Mouse (Mus musculus): ENCODE measurements around the gene Tmem82. TPM values are rescaled to one million over a fixed set of nuclear protein-coding genes. Genes with fewer than 3 reads are reported as not detected.

The Tmem82 gene
- polyA plus RNA-seq, 1 experiment from 2014 or later, result 0.38 TPM

GRCm38 (mm10) chr4:141581051-141581450 is 37.4 kb downstream of the Tmem82 start:
- Histone ChIP-seq H3K36me3 (peaks cover 89% of the 10 kb centered on the region), H3K9ac (no peak overlapping the region), H3K27ac (no peak overlapping the region), H3K27me3 (no peaks in the 10 kb centered on the region), H3K4me1 (no peaks in the 10 kb centered on the region), H3K4me2 (replicated peaks) (no peak overlapping the region), H3K9me3 (no peaks in the 10 kb centered on the region), H3K4me3 (no peak overlapping the region)
- ATAC-seq (ENCODE audit: low FRiP score, low read depth), result no peak
- WGBS, result 96% methylated on average over 13 of the region's 13 CpGs

DNA sequence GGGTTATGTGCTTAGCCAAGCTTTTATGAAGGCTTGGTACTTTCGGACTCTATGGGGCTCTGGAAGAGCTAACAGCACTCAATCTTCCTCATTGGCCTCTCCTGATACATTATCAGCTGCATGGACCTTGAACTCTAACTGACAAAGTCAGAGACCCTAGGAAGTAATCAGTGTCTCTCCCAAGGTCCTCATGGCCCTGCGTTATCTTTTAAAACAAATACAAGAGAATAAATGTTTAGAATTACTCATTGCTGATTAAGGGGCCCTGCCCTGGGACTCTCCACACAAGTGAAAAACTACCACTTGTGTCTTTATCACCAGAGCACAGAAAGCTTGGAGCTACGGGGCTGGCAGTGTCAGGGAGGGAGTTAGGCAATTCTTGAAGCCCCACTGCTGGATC is 39.6 kb downstream of the Tmem82 start:
- Histone ChIP-seq H3K4me1 (peaks cover 6% of the 10 kb centered on the region; the same call in 1 of the 2 replicates), H3K36me3 (peaks cover 76% of the 10 kb centered on the region), H3K4me3 (no peak overlapping the region), H3K4me2 (replicated peaks) (no peak overlapping the region), H3K9ac (no peak overlapping the region), H3K27me3 (no peaks in the 10 kb centered on the region), H3K27ac (no peak overlapping the region), H3K9me3 (no peaks in the 10 kb centered on the region)
- WGBS, result 75% methylated on average over 3 of the region's 3 CpGs
- no peak for ATAC-seq (ENCODE audit: low FRiP score, low read depth)

- H3K36me3 ChIP-seq, result peaks cover 56% of the 10 kb centered on the region
- 93% methylated on average over 7 of the region's 7 CpGs for WGBS
- no peaks in the 10 kb centered on the region for H3K9me3 ChIP-seq
- no peak overlapping the region for H3K4me2 ChIP-seq (replicated peaks)
- H3K4me1 ChIP-seq, result peaks cover 18% of the 10 kb centered on the region
- H3K9ac ChIP-seq, result no peak overlapping the region
- H3K27ac ChIP-seq, result no peak overlapping the region
- no peak overlapping the region for H3K4me3 ChIP-seq
- ATAC-seq (ENCODE audit: low FRiP score, low read depth), result no peak
- no peaks in the 10 kb centered on the region for H3K27me3 ChIP-seq
Measured at GRCm38 (mm10) chr4:141576877-141577276, 41.6 kb downstream of the Tmem82 start.

DNA sequence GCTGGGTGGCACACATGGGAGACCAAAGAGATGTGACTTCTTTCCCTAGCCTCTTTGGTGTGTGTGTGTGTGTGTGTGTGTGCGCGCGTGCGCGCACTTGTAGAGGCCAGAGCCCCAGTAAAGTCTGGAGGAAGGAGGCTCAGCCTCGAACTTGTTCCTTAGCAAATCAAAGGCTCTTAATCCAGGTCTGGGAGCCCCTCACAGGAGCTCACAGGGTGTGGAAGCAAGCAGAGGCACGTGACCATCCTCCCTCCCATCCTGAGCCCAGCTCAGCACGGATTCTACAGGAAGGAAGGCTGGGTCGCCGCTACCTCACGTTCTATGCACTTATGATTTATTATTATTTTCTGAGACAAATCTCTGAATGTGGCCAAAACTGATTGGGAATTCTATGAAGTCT is 42.0 kb downstream of the Tmem82 start:
- Histone ChIP-seq H3K9me3 (no peaks in the 10 kb centered on the region), H3K4me2 (replicated peaks) (no peak overlapping the region), H3K9ac (no peak overlapping the region), H3K27me3 (no peaks in the 10 kb centered on the region), H3K27ac (no peak overlapping the region), H3K4me3 (no peak overlapping the region), H3K36me3 (peaks cover 53% of the 10 kb centered on the region), H3K4me1 (peaks cover 18% of the 10 kb centered on the region)
- no peak for ATAC-seq (ENCODE audit: low FRiP score, low read depth)
- WGBS, result 88% methylated on average over 11 of the region's 11 CpGs

DNA sequence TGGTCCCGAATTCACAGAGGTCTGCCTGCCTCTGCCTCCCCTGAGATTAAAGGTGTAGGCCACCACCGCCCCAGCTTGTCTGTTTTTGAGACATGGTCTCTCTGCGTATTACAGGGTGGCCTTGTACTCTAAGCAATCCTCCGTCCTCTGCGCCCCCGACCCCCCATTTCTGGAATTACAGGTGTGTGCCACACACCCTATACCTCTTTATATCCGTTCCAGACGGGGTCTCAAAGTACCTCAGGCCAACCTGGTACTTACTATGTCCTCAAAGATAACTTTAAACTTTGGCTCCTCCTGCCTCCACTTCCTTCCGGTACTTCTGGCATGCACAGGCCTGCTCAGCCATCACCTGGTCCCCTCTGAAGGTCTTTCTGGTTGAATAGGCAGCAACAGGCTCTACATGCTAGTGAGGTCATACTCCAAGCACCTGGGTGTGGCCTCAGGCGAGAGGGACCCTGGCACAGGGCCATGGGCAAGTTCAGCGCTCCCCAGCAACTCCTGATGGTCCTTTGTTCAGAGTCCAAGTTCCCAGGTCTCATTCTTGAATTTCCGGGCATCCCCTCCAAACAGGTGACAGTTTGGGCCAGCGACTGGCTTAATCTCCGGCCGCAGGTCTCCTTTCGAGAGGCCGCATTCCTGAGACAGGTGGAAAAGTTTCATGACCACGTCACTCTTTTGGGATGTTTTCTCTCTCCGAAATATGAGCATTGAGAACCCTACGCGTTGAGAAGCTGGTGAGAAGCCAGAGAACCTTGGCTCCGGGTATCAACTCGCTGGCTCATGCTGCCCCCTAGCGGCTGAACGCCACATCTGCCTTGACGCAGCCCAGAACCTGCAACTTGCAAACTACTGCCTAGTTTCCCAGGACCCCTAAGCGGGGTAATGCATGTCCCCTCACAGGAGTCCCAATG is 43.4 kb downstream of the Tmem82 start:
- ATAC-seq (ENCODE audit: low FRiP score, low read depth), result peak; percentile 71
- Histone ChIP-seq H3K36me3 (peaks cover 39% of the 10 kb centered on the region), H3K27me3 (no peaks in the 10 kb centered on the region), H3K4me1 (peaks cover 18% of the 10 kb centered on the region), H3K9me3 (no peaks in the 10 kb centered on the region), H3K9ac (no peak overlapping the region), H3K27ac (0 out of 2 replicates have a peak overlapping the region, but pooled peaks have one; percentile 16), H3K4me2 (replicated peaks) (peak overlapping the region; percentile 49), H3K4me3 (peak overlapping the region; percentile 8; the same call in 1 of the 2 replicates)
- 39% methylated on average over 27 of the region's 27 CpGs for WGBS

DNA sequence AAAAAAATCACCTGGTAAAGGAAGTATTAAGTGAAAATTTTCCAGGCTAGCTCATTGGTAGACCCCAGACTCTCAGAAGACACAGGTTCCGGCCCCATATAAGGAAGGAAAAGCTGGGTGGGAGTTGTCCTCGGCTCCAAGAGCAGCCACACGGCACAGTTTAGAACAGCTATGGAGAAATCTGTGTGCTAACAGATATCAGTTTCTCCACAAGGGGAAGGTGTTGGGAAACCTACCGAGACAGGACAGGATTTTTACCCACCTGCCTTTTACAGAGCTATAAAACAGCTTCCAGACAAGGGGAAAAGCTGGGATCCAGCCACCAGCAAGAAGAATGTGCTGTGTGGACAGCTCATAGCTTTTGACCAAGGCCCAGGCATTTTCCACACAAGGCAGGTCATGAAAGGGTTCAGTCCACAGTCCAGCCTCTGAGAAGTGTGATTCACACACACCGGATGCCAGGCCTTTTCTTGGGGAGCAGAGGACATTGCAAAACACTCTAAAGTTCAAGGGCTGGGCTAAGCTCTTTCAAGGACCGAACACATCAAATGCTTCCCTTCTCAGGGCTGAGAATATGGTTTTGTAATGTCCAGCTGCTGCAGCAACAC is 45.0 kb downstream of the Tmem82 start:
- H3K4me1 ChIP-seq, result peaks cover 18% of the 10 kb centered on the region
- no peak overlapping the region; the same call in 1 of the 2 replicates for H3K4me2 ChIP-seq (replicated peaks)
- peaks cover 23% of the 10 kb centered on the region for H3K36me3 ChIP-seq
- peak overlapping the region; percentile 39 for H3K27ac ChIP-seq
- WGBS, result 50% methylated on average over 6 of the region's 6 CpGs
- H3K4me3 ChIP-seq, result no peak overlapping the region
- H3K9me3 ChIP-seq, result no peaks in the 10 kb centered on the region
- H3K9ac ChIP-seq, result no peak overlapping the region; the same call in 1 of the 2 replicates
- ATAC-seq (ENCODE audit: low FRiP score, low read depth), result no peak; the same call in 1 of the 2 replicates
- H3K27me3 ChIP-seq, result no peaks in the 10 kb centered on the region

- Histone ChIP-seq H3K27me3 (no peaks in the 10 kb centered on the region), H3K4me1 (peaks cover 18% of the 10 kb centered on the region), H3K27ac (peak overlapping the region; percentile 39), H3K9ac (no peak overlapping the region; the same call in 1 of the 2 replicates), H3K4me3 (no peak overlapping the region), H3K36me3 (peaks cover 17% of the 10 kb centered on the region), H3K9me3 (no peaks in the 10 kb centered on the region), H3K4me2 (replicated peaks) (no peak overlapping the region; the same call in 1 of the 2 replicates)
- WGBS, result 64% methylated on average over 7 of the region's 7 CpGs
- no peak for ATAC-seq (ENCODE audit: low FRiP score, low read depth)
Measured at GRCm38 (mm10) chr4:141572668-141573358, 45.6 kb downstream of the Tmem82 start.

DNA sequence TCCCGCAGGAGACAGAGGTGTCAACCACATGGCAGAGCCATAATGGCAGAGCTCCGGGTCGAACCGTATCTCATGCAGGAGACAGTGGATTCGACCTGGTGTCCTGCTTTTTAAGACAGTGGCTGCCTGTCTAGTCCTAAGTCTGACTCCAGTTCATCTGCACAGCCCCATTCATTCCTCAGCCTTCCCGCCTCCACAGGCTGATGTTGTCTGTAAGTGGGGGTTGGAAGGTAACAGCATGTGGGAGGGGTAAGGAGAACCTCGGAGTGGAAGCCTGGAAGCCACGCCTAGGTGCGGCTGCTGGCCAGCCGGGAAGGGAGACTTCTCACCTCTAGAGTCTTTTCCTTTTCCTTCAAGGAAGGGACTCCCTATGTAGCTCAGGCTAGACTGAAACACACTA is 46.5 kb downstream of the Tmem82 start:
- H3K4me2 ChIP-seq (replicated peaks), result no peak overlapping the region
- no peak overlapping the region for H3K9ac ChIP-seq
- H3K27ac ChIP-seq, result no peak overlapping the region
- H3K4me1 ChIP-seq, result peaks cover 18% of the 10 kb centered on the region
- no peaks in the 10 kb centered on the region for H3K9me3 ChIP-seq
- peaks cover 8% of the 10 kb centered on the region for H3K36me3 ChIP-seq
- ATAC-seq (ENCODE audit: low FRiP score, low read depth), result no peak
- H3K4me3 ChIP-seq, result no peak overlapping the region
- no peaks in the 10 kb centered on the region for H3K27me3 ChIP-seq
- WGBS, result 56% methylated on average over 10 of the region's 10 CpGs

- H3K9me3 ChIP-seq, result no peaks in the 10 kb centered on the region
- peaks cover 2% of the 10 kb centered on the region for H3K36me3 ChIP-seq
- no peak overlapping the region for H3K9ac ChIP-seq
- 50% methylated on average over 6 of the region's 6 CpGs for WGBS
- H3K27me3 ChIP-seq, result no peaks in the 10 kb centered on the region
- peaks cover 18% of the 10 kb centered on the region for H3K4me1 ChIP-seq
- H3K27ac ChIP-seq, result no peak overlapping the region
- H3K4me2 ChIP-seq (replicated peaks), result no peak overlapping the region
- no peak for ATAC-seq (ENCODE audit: low FRiP score, low read depth)
- H3K4me3 ChIP-seq, result no peak overlapping the region
Measured at GRCm38 (mm10) chr4:141571337-141571739, 47.1 kb downstream of the Tmem82 start.

GRCm38 (mm10) chr4:141570821-141571220 is 47.6 kb downstream of the Tmem82 start:
- Histone ChIP-seq H3K4me1 (peaks cover 18% of the 10 kb centered on the region), H3K27me3 (no peaks in the 10 kb centered on the region), H3K9ac (no peak overlapping the region), H3K27ac (no peak overlapping the region), H3K4me3 (no peak overlapping the region), H3K4me2 (replicated peaks) (no peak overlapping the region), H3K36me3 (no peaks in the 10 kb centered on the region), H3K9me3 (no peaks in the 10 kb centered on the region)
- 73% methylated on average over 1 of the region's 1 CpGs for WGBS
- no peak for ATAC-seq (ENCODE audit: low FRiP score, low read depth)

DNA sequence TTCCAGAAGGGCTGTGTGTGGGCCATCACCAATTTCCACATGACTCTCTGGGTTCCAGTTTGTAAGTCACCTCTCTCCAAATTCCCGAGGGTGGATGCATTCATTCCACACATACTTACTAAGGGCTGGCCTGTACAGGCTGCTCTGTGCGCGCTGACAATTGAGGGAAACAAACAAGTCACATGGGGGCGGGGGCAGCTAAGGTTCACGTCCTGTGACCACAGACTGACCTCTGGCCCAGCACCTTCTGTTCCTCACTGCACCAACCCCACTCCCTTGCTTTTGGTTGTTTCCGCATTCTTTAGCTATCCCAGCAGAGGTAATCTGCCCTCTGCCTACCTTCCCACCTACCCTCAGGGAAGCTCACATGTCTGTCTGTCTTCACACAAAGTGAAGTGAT is 48.4 kb downstream of the Tmem82 start:
- WGBS, result 68% methylated on average over 6 of the region's 6 CpGs
- Histone ChIP-seq H3K9ac (no peak overlapping the region), H3K27me3 (no peaks in the 10 kb centered on the region), H3K9me3 (no peaks in the 10 kb centered on the region), H3K36me3 (no peaks in the 10 kb centered on the region), H3K27ac (no peak overlapping the region), H3K4me1 (peaks cover 21% of the 10 kb centered on the region), H3K4me3 (no peak overlapping the region), H3K4me2 (replicated peaks) (no peak overlapping the region)
- no peak for ATAC-seq (ENCODE audit: low FRiP score, low read depth)

- peaks cover 18% of the 10 kb centered on the region for H3K4me1 ChIP-seq
- no peaks in the 10 kb centered on the region for H3K9me3 ChIP-seq
- H3K4me2 ChIP-seq (replicated peaks), result no peak overlapping the region
- H3K4me3 ChIP-seq, result no peak overlapping the region
- H3K27ac ChIP-seq, result no peak overlapping the region
- no peaks in the 10 kb centered on the region for H3K36me3 ChIP-seq
- ATAC-seq (ENCODE audit: low FRiP score, low read depth), result no peak
- WGBS, result 83% methylated on average over 5 of the region's 5 CpGs
- no peaks in the 10 kb centered on the region for H3K27me3 ChIP-seq
- H3K9ac ChIP-seq, result no peak overlapping the region
Measured at GRCm38 (mm10) chr4:141568966-141569365, 49.5 kb downstream of the Tmem82 start.

All from limb, embryonic 13.5 days (tissue).